Mouse (Mus musculus) large intestine, adult 2 months (tissue): ENCODE results near the gene Pom121l2. TPM values are rescaled to one million over a fixed set of nuclear protein-coding genes. Genes with fewer than 3 reads are reported as not detected.

Experiments
- DNase-seq: peaks from one replicate; pipeline ENCODE4 v3.0.0-alpha.2; 2012; ENCODE audit warnings: low read depth, low spot score
- WGBS: fragments of 180-500 bp; shearing (Covaris S2); methylation state at CpG from one replicate; pipeline ENCODE4 v1.1.7; 2018; 5-methylcytosine and 5-hydroxymethylcytosine counted together
- polyA plus RNA-seq: library from polyadenylated mRNA; depleted of rRNA; stranded (reverse); fragments of >200 nt; gene quantifications from 2 replicates; pipeline ENCODE4 v1.2.3, GENCODE M21; 2012

Gene Pom121l2
- polyA plus RNA-seq, 1 experiment = not detected

- WGBS = 15% methylated on average over 17 of the region's 17 CpGs
- DNase-seq = no peak
These were observed 33.4 kb downstream of the Pom121l2 start for GRCm38 (mm10) chr13:22014411-22014845.

- DNase-seq = no peak
- 17% methylated on average over 27 of the region's 27 CpGs for WGBS
These were observed 34.8 kb downstream of the Pom121l2 start for GRCm38 (mm10) chr13:22015479-22016450.

GRCm38 (mm10) chr13:22019934-22020835 lies 39.2 kb downstream of the Pom121l2 start:
- WGBS = 3% methylated on average over 44 of the region's 44 CpGs
- DNase-seq = no peak

- WGBS = 2% methylated on average over 8 of the region's 8 CpGs
- DNase-seq = no peak
These were observed 39.9 kb downstream of the Pom121l2 start for GRCm38 (mm10) chr13:22020901-22021339.

GRCm38 (mm10) chr13:22021581-22021980 lies 40.6 kb downstream of the Pom121l2 start:
- WGBS = 2% methylated on average over 11 of the region's 11 CpGs
- no peak for DNase-seq

GRCm38 (mm10) chr13:22022241-22022640 lies 41.2 kb downstream of the Pom121l2 start:
- DNase-seq = no peak
- WGBS = 5% methylated on average over 9 of the region's 9 CpGs

- no peak for DNase-seq
- WGBS = 4% methylated on average over 35 of the region's 35 CpGs
These were observed 45.4 kb downstream of the Pom121l2 start for GRCm38 (mm10) chr13:22026058-22027031.

- whole genome bisulfite sequencing = 3% methylated on average over 40 of the region's 40 CpGs
- no peak for DNase-seq
These were observed 47.9 kb downstream of the Pom121l2 start for GRCm38 (mm10) chr13:22028673-22029460.

- DNase-seq = no peak
- 65% methylated on average over 8 of the region's 8 CpGs for WGBS
These were observed 48.9 kb downstream of the Pom121l2 start for GRCm38 (mm10) chr13:22029928-22030327.

- 4% methylated on average over 4 of the region's 4 CpGs for WGBS
- no peak for DNase-seq
These were observed 49.5 kb downstream of the Pom121l2 start for GRCm38 (mm10) chr13:22030493-22030892.

- WGBS = 28% methylated on average over 5 of the region's 5 CpGs
- no peak for DNase-seq
These were observed 52.9 kb downstream of the Pom121l2 start for GRCm38 (mm10) chr13:22033741-22034442.

GRCm38 (mm10) chr13:22034443-22035266 lies 53.7 kb downstream of the Pom121l2 start:
- DNase-seq = no peak
- 2% methylated on average over 14 of the region's 14 CpGs for WGBS

- WGBS = under 1% methylated on average over 26 of the region's 69 CpGs
- peak; percentile 94 for DNase-seq
These were observed 54.5 kb downstream of the Pom121l2 start, which contains the start of the genes Hist1h2ah and Hist1h2bk for GRCm38 (mm10) chr13:22035267-22036148. TSS of gene Hist1h2ah (minus strand) at chr13:22035568. TSS of gene Hist1h2bk (plus strand) at chr13:22035870.

- no peak for DNase-seq
- 4% methylated on average over 23 of the region's 23 CpGs for WGBS
These were observed 55.4 kb downstream of the Pom121l2 start for GRCm38 (mm10) chr13:22036149-22036956.

GRCm38 (mm10) chr13:22036986-22037385 lies 56.0 kb downstream of the Pom121l2 start:
- 60% methylated on average over 3 of the region's 3 CpGs for WGBS
- no peak for DNase-seq
